Mouse (Mus musculus): ENCODE results near the gene Gm20708. TPM values are rescaled to one million over a fixed set of nuclear protein-coding genes. Genes with fewer than 3 reads are reported as not detected.

Gm20708 gene
- polyA plus RNA-seq, 1 experiment from 2014 or later, result 1.6 TPM

GRCm38 (mm10) chr11:117879676-117880075, 70.2 kb downstream of the Gm20708 start:
- H3K9me3 ChIP-seq, result no peaks in the 10 kb centered on the region
- peaks cover 39% of the 10 kb centered on the region for H3K4me1 ChIP-seq (replicated peaks)
- H3K4me3 ChIP-seq, result no peak overlapping the region
- no peak for ATAC-seq (ENCODE audit: low read depth)
- H3K9ac ChIP-seq, result no peak overlapping the region
- WGBS, result 78% methylated on average over 6 of the region's 6 CpGs
- H3K4me2 ChIP-seq, result no peak overlapping the region
- peaks cover 11% of the 10 kb centered on the region for H3K27me3 ChIP-seq
- H3K36me3 ChIP-seq, result no peaks in the 10 kb centered on the region
- no peak overlapping the region; the same call in 1 of the 2 replicates for H3K27ac ChIP-seq (replicated peaks)

DNA sequence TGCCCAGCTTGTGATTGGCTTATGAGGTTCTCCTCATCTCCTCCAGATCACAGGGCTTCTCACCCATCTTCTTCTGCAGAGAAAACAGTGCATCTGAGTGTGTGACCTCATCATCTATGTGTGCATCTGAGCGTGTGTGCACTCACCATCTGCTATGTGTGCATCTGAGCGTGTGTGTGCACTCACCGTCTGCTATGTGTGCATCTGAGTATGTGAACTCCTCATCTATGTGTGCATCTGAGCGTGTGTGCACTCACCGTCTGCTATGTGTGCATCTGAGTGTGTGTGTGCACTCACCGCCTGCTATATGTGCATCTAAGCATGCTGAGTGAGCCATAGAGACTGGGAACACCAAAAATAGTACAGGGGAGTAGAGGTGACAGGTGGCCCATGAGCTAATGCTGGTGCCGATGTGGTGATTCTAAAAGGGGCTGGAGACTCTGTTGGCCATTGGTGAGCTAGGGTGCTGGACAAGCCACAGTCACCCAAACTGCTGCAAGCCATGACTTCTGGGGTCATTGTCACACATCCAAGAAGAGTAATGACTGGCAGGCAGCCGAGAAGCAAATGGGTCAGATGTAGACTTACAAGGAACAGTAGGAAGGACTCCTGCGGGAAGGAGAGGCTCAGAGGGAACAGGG, 71.0 kb downstream of the Gm20708 start:
- no peak overlapping the region for H3K4me3 ChIP-seq
- ATAC-seq (ENCODE audit: low read depth), result no peak
- H3K9me3 ChIP-seq, result no peaks in the 10 kb centered on the region
- H3K27ac ChIP-seq (replicated peaks), result no peak overlapping the region
- H3K9ac ChIP-seq, result no peak overlapping the region
- peaks cover 16% of the 10 kb centered on the region for H3K27me3 ChIP-seq
- H3K4me1 ChIP-seq (replicated peaks), result peaks cover 39% of the 10 kb centered on the region
- no peak overlapping the region for H3K4me2 ChIP-seq
- WGBS, result 87% methylated on average over 9 of the region's 9 CpGs
- H3K36me3 ChIP-seq, result no peaks in the 10 kb centered on the region

GRCm38 (mm10) chr11:117880977-117881358, 71.5 kb downstream of the Gm20708 start:
- 87% methylated on average over 6 of the region's 6 CpGs for WGBS
- Histone ChIP-seq H3K4me1 (replicated peaks) (peaks cover 39% of the 10 kb centered on the region), H3K9ac (no peak overlapping the region), H3K27me3 (peaks cover 16% of the 10 kb centered on the region), H3K27ac (replicated peaks) (no peak overlapping the region), H3K4me2 (no peak overlapping the region), H3K36me3 (no peaks in the 10 kb centered on the region), H3K9me3 (no peaks in the 10 kb centered on the region), H3K4me3 (no peak overlapping the region)
- ATAC-seq (ENCODE audit: low read depth), result no peak

GRCm38 (mm10) chr11:117881787-117882186, 72.3 kb downstream of the Gm20708 start:
- Histone ChIP-seq H3K4me3 (no peak overlapping the region), H3K27me3 (peaks cover 20% of the 10 kb centered on the region), H3K9ac (no peak overlapping the region), H3K4me2 (no peak overlapping the region), H3K27ac (replicated peaks) (no peak overlapping the region), H3K4me1 (replicated peaks) (peaks cover 39% of the 10 kb centered on the region), H3K9me3 (no peaks in the 10 kb centered on the region), H3K36me3 (no peaks in the 10 kb centered on the region)
- no peak for ATAC-seq (ENCODE audit: low read depth)
- WGBS, result 28% methylated on average over 8 of the region's 8 CpGs

DNA sequence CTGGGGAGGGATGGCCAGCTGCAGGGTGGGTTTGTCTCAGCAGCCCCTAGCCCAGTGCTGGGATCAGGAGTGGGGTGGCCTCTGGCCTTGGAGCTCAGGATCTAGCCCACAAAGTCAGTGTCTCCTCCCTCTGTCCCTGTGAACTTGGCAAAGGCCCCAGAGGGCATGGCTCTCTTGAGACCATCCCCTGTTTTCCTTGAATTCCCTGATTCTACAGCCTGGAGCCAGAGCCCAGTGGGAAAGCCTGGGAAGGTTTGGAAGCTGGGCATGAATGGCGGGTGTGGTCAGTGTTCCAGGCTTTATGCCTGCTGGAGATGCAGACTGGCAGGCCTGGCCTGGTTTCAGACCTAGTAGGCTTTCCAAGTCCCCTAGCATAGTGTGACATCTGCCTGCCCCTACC, 72.7 kb downstream of the Gm20708 start:
- no peaks in the 10 kb centered on the region for H3K9me3 ChIP-seq
- ATAC-seq (ENCODE audit: low read depth), result no peak
- no peak overlapping the region for H3K27ac ChIP-seq (replicated peaks)
- no peak overlapping the region for H3K4me3 ChIP-seq
- H3K4me2 ChIP-seq, result no peak overlapping the region
- no peaks in the 10 kb centered on the region for H3K36me3 ChIP-seq
- peaks cover 24% of the 10 kb centered on the region for H3K27me3 ChIP-seq
- peaks cover 39% of the 10 kb centered on the region for H3K4me1 ChIP-seq (replicated peaks)
- H3K9ac ChIP-seq, result no peak overlapping the region
- WGBS, result 82% methylated on average over 1 of the region's 1 CpGs

GRCm38 (mm10) chr11:117886000-117886399, 76.5 kb downstream of the Gm20708 start:
- H3K27me3 ChIP-seq, result peaks cover 49% of the 10 kb centered on the region
- ATAC-seq (ENCODE audit: low read depth), result no peak
- H3K4me2 ChIP-seq, result no peak overlapping the region
- H3K4me3 ChIP-seq, result no peak overlapping the region
- H3K27ac ChIP-seq (replicated peaks), result no peak overlapping the region
- no peaks in the 10 kb centered on the region for H3K9me3 ChIP-seq
- H3K4me1 ChIP-seq (replicated peaks), result peaks cover 51% of the 10 kb centered on the region
- H3K36me3 ChIP-seq, result no peaks in the 10 kb centered on the region
- 50% methylated on average over 5 of the region's 5 CpGs for WGBS
- no peak overlapping the region for H3K9ac ChIP-seq

DNA sequence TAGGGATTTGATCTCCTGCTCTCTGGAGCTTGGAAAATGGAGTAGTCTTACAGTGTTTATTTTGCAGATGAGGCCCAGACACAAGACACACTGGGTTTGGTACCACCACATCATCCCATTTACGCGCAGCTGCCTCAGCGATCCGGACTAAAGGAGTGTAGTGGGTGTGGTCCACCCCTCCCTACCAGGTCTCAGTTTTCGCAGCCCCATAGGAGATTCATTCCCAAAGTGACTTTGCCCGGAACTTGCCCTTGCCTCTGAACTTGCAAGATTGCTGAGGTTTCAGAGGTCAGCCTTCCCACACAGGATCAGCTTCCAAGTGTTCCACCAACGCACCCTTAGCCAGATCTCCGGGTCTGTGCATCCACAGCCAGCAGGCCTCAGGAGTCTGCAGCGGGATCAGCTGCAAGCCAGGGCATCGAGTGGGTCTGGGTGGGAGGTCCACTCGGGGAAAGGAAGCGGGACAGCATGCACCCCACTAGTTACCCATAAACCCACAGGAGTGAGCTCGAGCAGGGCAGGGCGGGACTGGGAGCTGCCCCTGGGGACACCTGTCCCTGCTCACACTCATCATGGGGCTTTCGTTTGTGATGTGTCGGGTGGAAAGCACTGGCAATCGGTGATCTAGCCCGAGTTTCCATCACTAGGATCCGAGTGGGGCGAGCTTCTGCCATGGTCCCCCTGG, 78.8 kb downstream of the Gm20708 start:
- Histone ChIP-seq H3K4me2 (peak overlapping the region; percentile 53), H3K36me3 (no peaks in the 10 kb centered on the region), H3K27me3 (peaks cover 70% of the 10 kb centered on the region), H3K9me3 (no peaks in the 10 kb centered on the region), H3K27ac (replicated peaks) (no peak overlapping the region), H3K9ac (no peak overlapping the region; the same call in 1 of the 2 replicates), H3K4me1 (replicated peaks) (peaks cover 41% of the 10 kb centered on the region), H3K4me3 (peak overlapping the region; percentile 19; the same call in 1 of the 2 replicates)
- WGBS, result 13% methylated on average over 20 of the region's 20 CpGs
- ATAC-seq (ENCODE audit: low read depth), result 0 out of 2 replicates have a peak, but pooled peaks have one; percentile 16

GRCm38 (mm10) chr11:117888853-117889822, 79.7 kb downstream of the Gm20708 start:
- H3K4me2 ChIP-seq, result peak overlapping the region; percentile 53
- H3K9me3 ChIP-seq, result no peaks in the 10 kb centered on the region
- peaks cover 77% of the 10 kb centered on the region for H3K27me3 ChIP-seq
- H3K4me1 ChIP-seq (replicated peaks), result peaks cover 35% of the 10 kb centered on the region
- no peaks in the 10 kb centered on the region for H3K36me3 ChIP-seq
- peak overlapping the region; percentile 67 for H3K27ac ChIP-seq (replicated peaks)
- H3K4me3 ChIP-seq, result peak overlapping the region; percentile 19; the same call in 1 of the 2 replicates
- ATAC-seq (ENCODE audit: low read depth), result peak; percentile 41; the same call in 1 of the 2 replicates
- 3% methylated on average over 33 of the region's 33 CpGs for WGBS
- H3K9ac ChIP-seq, result peak overlapping the region; percentile 51

Other genes starting within 250 kb of the Gm20708 start
- gene Tnrc6c, start 155.4 kb upstream of the Gm20708 start, polyA plus RNA-seq (2015; fragmentation: Nextera tagmentation; extraction: Ambion mirVana), result 24.9 and 26.5 TPM in 2 replicates
- 0.95 and 1.5 TPM in 2 replicates for gene Tmc8, start 27.6 kb upstream of the Gm20708 start, polyA plus RNA-seq (2015; fragmentation: Nextera tagmentation; extraction: Ambion mirVana)
- gene Tmc6, start 27.5 kb upstream of the Gm20708 start, polyA plus RNA-seq (2015; fragmentation: Nextera tagmentation; extraction: Ambion mirVana), result 8.6 and 9.7 TPM in 2 replicates
- gene 6030468B19Rik, start 12.0 kb upstream of the Gm20708 start, polyA plus RNA-seq (2015; fragmentation: Nextera tagmentation; extraction: Ambion mirVana), result 0.18 TPM in 1 of 2 replicates, not detected in the other
- gene Syngr2, start within 50 bp of the Gm20708 start, polyA plus RNA-seq (2015; fragmentation: Nextera tagmentation; extraction: Ambion mirVana), result 15.3 and 17.5 TPM in 2 replicates
- gene Afmid, start 16.3 kb downstream of the Gm20708 start, polyA plus RNA-seq (2015; fragmentation: Nextera tagmentation; extraction: Ambion mirVana), result 2.7 and 3.3 TPM in 2 replicates
- gene Tk1, start 16.4 kb downstream of the Gm20708 start, polyA plus RNA-seq (2015; fragmentation: Nextera tagmentation; extraction: Ambion mirVana), result 15.8 and 24.0 TPM in 2 replicates
- gene Birc5, start 39.6 kb downstream of the Gm20708 start, polyA plus RNA-seq (2015; fragmentation: Nextera tagmentation; extraction: Ambion mirVana), result 50.1 and 68.8 TPM in 2 replicates
- not detected in 2 replicates for gene Tmem235, start 51.1 kb downstream of the Gm20708 start, polyA plus RNA-seq (2015; fragmentation: Nextera tagmentation; extraction: Ambion mirVana)
- 2.4 and 3.0 TPM in 2 replicates for gene Tha1, start 63.8 kb downstream of the Gm20708 start, polyA plus RNA-seq (2015; fragmentation: Nextera tagmentation; extraction: Ambion mirVana)
- gene Socs3, start 160.4 kb downstream of the Gm20708 start, polyA plus RNA-seq (2015; fragmentation: Nextera tagmentation; extraction: Ambion mirVana), result 7.8 and 8.7 TPM in 2 replicates
- gene Pgs1, start 176.6 kb downstream of the Gm20708 start, polyA plus RNA-seq (2015; fragmentation: Nextera tagmentation; extraction: Ambion mirVana), result 46.9 and 49.0 TPM in 2 replicates

All from neural tube, embryonic 13.5 days (tissue).